In the genomic region with DNA sequence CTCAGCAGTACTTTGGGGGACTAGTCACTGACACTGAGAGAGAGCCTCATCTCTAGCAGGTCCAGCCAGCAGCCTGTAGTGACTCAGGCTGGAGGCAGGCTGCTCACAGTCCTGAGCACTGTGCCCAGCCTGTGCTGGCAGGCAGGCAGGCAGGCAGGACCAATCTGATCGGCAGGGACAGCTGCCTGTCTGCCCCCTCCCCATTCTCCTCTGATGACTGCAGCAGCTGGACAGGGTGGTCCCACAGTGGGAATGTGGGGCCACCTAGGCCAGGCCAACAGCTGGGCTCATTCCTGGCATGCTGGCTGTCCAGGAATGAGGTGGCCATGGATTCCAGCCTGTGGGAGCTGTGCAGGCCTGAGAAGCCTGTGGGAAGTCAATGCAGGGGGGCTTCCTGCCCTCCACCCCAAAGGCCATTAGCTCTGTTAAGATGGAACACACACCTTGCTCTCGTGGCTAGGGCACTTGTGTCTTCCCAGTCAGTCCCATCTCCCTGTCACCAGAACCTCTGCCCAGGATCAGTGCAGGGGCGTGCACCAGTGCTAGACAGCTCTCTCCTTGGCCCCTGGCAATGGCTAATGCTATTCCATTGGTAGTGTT, we compare ENCODE assay signal across 27 mouse cellular contexts. TPM values are rescaled to one million over a fixed set of nuclear protein-coding genes. Genes with fewer than 3 reads are reported as not detected.
DNase-seq lines count a peak whose midpoint lies in the region; ATAC-seq and TF ChIP-seq lines count a peak whose summit lies in the region.
"Had no signal": no experiment of that assay in that cellular context is flagged by ENCODE, and none has a peak within 500 bp of the region (broad histone marks: within the 10 kb centered on the region; RNA-seq: fewer than 3 reads in every experiment).

No protein-coding gene starts in this region.

- H3K4me1 ChIP-seq in embryonic facial prominence, embryonic 14.5 days (ENCODE audit: control insufficient read depth, insufficient read depth, low read length), result peaks cover 15% of the 10 kb centered on the region
- H3K4me1 ChIP-seq in limb, embryonic 15.5 days, result peaks cover 35% of the 10 kb centered on the region

- WGBS in embryonic facial prominence, embryonic 14.5 days, result 75% methylated on average over 3 of the region's 3 CpGs
- 56% methylated on average over 3 of the region's 3 CpGs for WGBS in limb, embryonic 15.5 days

- intact Hi-C loops in gastrocnemius, adult 2 months (cut with DNase I), result loop anchor here (5.0 kb wide), 2 partner anchors 52 to 217 kb away; no protein-coding TSS in a partner anchor

- no peak for TF ChIP-seq CTCF in gastrocnemius, adult 2 months (IDR thresholded peaks at IDR 0.05)

- peak overlapping the region; percentile 18; the same call in 1 of the 2 replicates for H3K4me2 ChIP-seq in embryonic facial prominence, embryonic 14.5 days (ENCODE audit: low read depth, low read length)
- no peak overlapping the region for H3K4me2 ChIP-seq in limb, embryonic 15.5 days
- H3K4me2 ChIP-seq: heart, embryonic 11.5 days; hindbrain, embryonic 12.5 days; liver, embryonic 15.5 days; midbrain, embryonic 15.5 days; neural tube, embryonic 15.5 days; stomach, embryonic 15.5 days had no signal

- H3K36me3 ChIP-seq in embryonic facial prominence, embryonic 14.5 days (ENCODE audit: control insufficient read depth, insufficient read depth, low read length), result no peaks in the 10 kb centered on the region
- H3K36me3 ChIP-seq in limb, embryonic 15.5 days, result no peaks in the 10 kb centered on the region
- H3K36me3 ChIP-seq: hindbrain, embryonic 12.5 days; liver, embryonic 15.5 days; midbrain, embryonic 15.5 days; neural tube, embryonic 15.5 days; stomach, embryonic 15.5 days had no signal

- ATAC-seq in embryonic facial prominence, embryonic 14.5 days (ENCODE audit: low read depth), result peak; percentile 67
- ATAC-seq in limb, embryonic 15.5 days (ENCODE audit: insufficient number of reproducible peaks, low FRiP score, low TSS enrichment, low read depth), result peak; percentile 53; the same call in 1 of the 2 replicates
- ATAC-seq: CD4-positive, CD25-positive, alpha-beta regulatory T cell, adult 4 months; inflammation-experienced regulatory T-cells, adult 6 months; midbrain, embryonic 15.5 days; Patski had no signal

- H3K9ac ChIP-seq in embryonic facial prominence, embryonic 14.5 days (ENCODE audit: low read depth, low read length), result no peak overlapping the region
- H3K9ac ChIP-seq in limb, embryonic 15.5 days, result no peak overlapping the region
- H3K9ac ChIP-seq: hindbrain, embryonic 12.5 days; liver, embryonic 15.5 days; midbrain, embryonic 15.5 days; neural tube, embryonic 15.5 days; stomach, embryonic 15.5 days had no signal

- no peak overlapping the region for H3K27ac ChIP-seq in gastrocnemius, adult 2 months
- H3K27ac ChIP-seq in embryonic facial prominence, embryonic 14.5 days (replicated peaks; ENCODE audit: low read depth, low read length), result peak overlapping the region; percentile 34
- H3K27ac ChIP-seq in limb, embryonic 15.5 days, result peak overlapping the region; percentile 43; the same call in 1 of the 2 replicates
- H3K27ac ChIP-seq: hindbrain, embryonic 12.5 days; left cerebral cortex, adult 2 months; liver, embryonic 15.5 days; macrophage; midbrain, embryonic 15.5 days; neural tube, embryonic 15.5 days; stomach, embryonic 15.5 days had no signal

- no peaks in the 10 kb centered on the region for H3K9me3 ChIP-seq in embryonic facial prominence, embryonic 14.5 days (ENCODE audit: control insufficient read depth, low read length)
- H3K9me3 ChIP-seq in limb, embryonic 15.5 days, result no peaks in the 10 kb centered on the region
- H3K9me3 ChIP-seq: hindbrain, embryonic 12.5 days; liver, embryonic 15.5 days; midbrain, embryonic 15.5 days; neural tube, embryonic 15.5 days; stomach, embryonic 15.5 days had no signal

- no peaks in the 10 kb centered on the region for H3K27me3 ChIP-seq in embryonic facial prominence, embryonic 14.5 days (replicated peaks; ENCODE audit: control insufficient read depth, insufficient read depth, low read length)
- 0 out of 2 replicates have a peak, but pooled peaks cover 8% of the 10 kb centered on the region for H3K27me3 ChIP-seq in limb, embryonic 15.5 days
- H3K27me3 ChIP-seq: midbrain, embryonic 15.5 days; neural tube, embryonic 15.5 days; stomach, embryonic 15.5 days had no signal

- DNase-seq in adrenal gland, adult 2 months, result peak; percentile 21
- DNase-seq in adrenal gland, adult 8-10 months, result no peak
- DNase-seq in gastrocnemius, postnatal 25 days, result peak; percentile 51
- no peak for DNase-seq in gastrocnemius, adult 2 months
- peak; percentile 82 for DNase-seq in embryonic facial prominence, embryonic 14.5 days (ENCODE audit: low spot score)
- DNase-seq in urinary bladder, postnatal 14 days (ENCODE audit: low spot score), result no peak
- DNase-seq in left cerebral cortex, adult 18-20 months (ENCODE audit: low spot score in 2 of 2), result no peak
- DNase-seq: adrenal gland, postnatal 36 days; heart, postnatal 10 days; kidney, adult 2 months; kidney, postnatal 10 days; left cerebral cortex, postnatal 4 days; right cerebral cortex, postnatal 25 days; thymus, adult 18-20 months had no signal

- H3K4me3 ChIP-seq in gastrocnemius, adult 2 months, result no peak overlapping the region
- H3K4me3 ChIP-seq in embryonic facial prominence, embryonic 14.5 days (ENCODE audit: low read depth, low read length), result no peak overlapping the region
- H3K4me3 ChIP-seq in limb, embryonic 15.5 days, result no peak overlapping the region
- H3K4me3 ChIP-seq: hindbrain, embryonic 12.5 days; left cerebral cortex, adult 2 months; liver, embryonic 15.5 days; midbrain, embryonic 15.5 days; neural tube, embryonic 15.5 days; stomach, embryonic 15.5 days had no signal

RNA-seq across cellular contexts. Expression of a gene that starts 3.0 kb away (rescaled TPM):
- total RNA-seq in adrenal gland, adult 2 months (2021), result under 1 TPM; 0.79 to 0.95 TPM
- 0.72 and 0.79 TPM in 2 replicates for polyA plus RNA-seq in adrenal gland, adult 2 months (2012; rRNA removed)
- 1 to 10 TPM in 3 of 4 experiments, under 1 TPM in 1; 0.55 to 1.2 (median 1.2) TPM for total RNA-seq in adrenal gland, adult 8-10 months (2022)
- total RNA-seq in gastrocnemius, postnatal 25 days (2021), result 10 to 100 TPM; 16.5 to 17.2 TPM
- total RNA-seq in gastrocnemius, adult 2 months (2021), result 10 to 100 TPM; 19.0 to 22.8 TPM
- polyA plus RNA-seq in embryonic facial prominence, embryonic 14.5 days (2014; fragmentation: Nextera tagmentation; extraction: Ambion mirVana), result 34.5 and 40.7 TPM in 2 replicates
- 16.5 and 33.3 TPM in 2 replicates for polyA plus RNA-seq in limb, embryonic 15.5 days (2015; fragmentation: Nextera tagmentation; extraction: Ambion mirVana)
- total RNA-seq in left cerebral cortex, adult 18-20 months (2021), result under 1 TPM; 0.63 to 0.79 TPM
- total RNA-seq: granulocyte monocyte progenitor cell, adult 5-6 weeks had no signal
- polyA plus RNA-seq: macrophage had no signal

Comparison
In these comparisons a context has a peak if more than half of its experiments do, and no peak if none do; other contexts are left out.
1. DNase-seq: peak in adrenal gland, adult 2 months (single experiment), gastrocnemius, postnatal 25 days (single experiment) and embryonic facial prominence, embryonic 14.5 days (single experiment); none in adrenal gland, adult 8-10 months (single experiment), gastrocnemius, adult 2 months (single experiment), urinary bladder, postnatal 14 days (single experiment) and left cerebral cortex, adult 18-20 months (0 of 2).
2. RNA of a gene that starts 3.0 kb away (total RNA-seq): 19.0 to 22.8 TPM in gastrocnemius, adult 2 months and 16.5 to 17.2 TPM in gastrocnemius, postnatal 25 days; 0.55 to 1.2 TPM in adrenal gland, adult 8-10 months, 0.79 to 0.95 TPM in adrenal gland, adult 2 months and 0.63 to 0.79 TPM in left cerebral cortex, adult 18-20 months; every median in the first group is over 4 times any median in the second.